Mouse (Mus musculus) thymus, postnatal 0 days (tissue): ENCODE data around the gene Atp6v0d1. TPM values are rescaled to one million over a fixed set of nuclear protein-coding genes. Genes with fewer than 3 reads are reported as not detected.
A peak's percentile ranks its signal among the peaks of the same experiment; 100 is the strongest.
"Not testable (repeated sequence)": the region's sequence is repeated elsewhere in the genome, so short reads cannot be mapped to it uniquely, and the experiment has no call there.

Source experiments
- DNase-seq: peaks from one replicate; pipeline ENCODE4 v3.0.0-alpha.2; 2015; ENCODE audit warnings: low spot score
- polyA plus RNA-seq: library from polyadenylated mRNA; unstranded; fragments of >200 nt; fragmentation: Nextera tagmentation; extraction: Ambion mirVana; gene quantifications from 2 replicates; pipeline ENCODE4 v1.2.1, GENCODE M21; 2015

Atp6v0d1 gene
- polyA plus RNA-seq: 97.3 and 105 TPM in 2 replicates

GRCm38 (mm10) chr8:105565952-105566702 is at the start of gene Atp6v0d1:
Gene Atp6v0d1, minus strand, starts transcription at chr8:105566047.
- DNase-seq: peak; percentile 100

DNA sequence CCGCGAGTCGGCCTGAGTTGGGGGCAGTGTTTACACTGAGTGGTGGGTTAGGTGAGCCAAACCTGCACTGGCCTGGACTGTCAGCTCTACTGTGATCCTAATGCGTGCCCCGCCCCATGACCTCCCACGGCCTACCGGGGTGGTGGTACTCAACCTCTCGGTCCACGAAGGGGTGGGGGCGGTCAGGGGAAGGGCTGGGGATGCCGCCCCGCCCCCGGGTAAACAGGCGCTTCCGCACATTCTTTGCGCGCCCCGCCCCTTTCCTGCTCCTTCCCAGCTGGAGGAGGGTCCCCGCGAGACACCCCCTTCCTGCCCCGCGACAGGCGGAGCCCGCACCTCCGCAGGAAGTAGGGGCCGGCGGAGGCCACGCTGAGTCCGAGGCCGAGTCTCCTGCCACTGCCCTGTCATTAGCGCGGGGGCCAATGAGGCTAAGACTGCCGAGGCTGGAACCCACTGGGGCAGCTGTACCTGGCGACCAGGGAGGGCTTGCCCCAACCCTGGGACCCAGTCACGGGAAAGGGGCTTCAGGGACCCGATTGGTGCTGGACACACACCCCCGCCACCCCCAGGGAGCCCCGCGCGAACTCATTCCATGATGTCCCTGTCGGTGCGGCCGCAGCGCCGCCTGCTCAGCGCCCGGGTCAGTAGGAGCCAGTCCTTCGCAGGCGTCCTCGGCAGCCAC is 48.1 kb upstream of the Atp6v0d1 start:
- peak; percentile 79 for DNase-seq

DNA sequence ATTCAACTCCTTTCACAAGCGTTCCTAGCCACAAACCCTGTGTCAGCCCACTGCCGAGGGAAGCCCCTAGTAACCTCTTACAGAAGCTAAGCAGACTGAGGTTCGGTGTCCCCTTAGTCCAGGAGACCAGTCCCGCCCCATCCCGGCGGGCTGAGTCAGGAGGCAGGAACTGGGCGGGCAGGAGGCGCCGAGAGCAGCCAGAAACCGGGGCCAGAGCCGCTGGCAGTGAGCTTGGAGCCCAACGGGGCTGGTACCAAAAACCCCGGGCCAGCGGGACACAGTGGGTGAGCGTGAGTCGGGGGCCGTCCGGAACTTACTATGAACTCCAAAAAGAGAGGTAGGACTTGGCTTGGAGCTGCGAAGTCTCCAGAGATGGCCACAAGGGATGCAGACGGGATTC is 47.2 kb upstream of the Atp6v0d1 start:
- no peak for DNase-seq

DNA sequence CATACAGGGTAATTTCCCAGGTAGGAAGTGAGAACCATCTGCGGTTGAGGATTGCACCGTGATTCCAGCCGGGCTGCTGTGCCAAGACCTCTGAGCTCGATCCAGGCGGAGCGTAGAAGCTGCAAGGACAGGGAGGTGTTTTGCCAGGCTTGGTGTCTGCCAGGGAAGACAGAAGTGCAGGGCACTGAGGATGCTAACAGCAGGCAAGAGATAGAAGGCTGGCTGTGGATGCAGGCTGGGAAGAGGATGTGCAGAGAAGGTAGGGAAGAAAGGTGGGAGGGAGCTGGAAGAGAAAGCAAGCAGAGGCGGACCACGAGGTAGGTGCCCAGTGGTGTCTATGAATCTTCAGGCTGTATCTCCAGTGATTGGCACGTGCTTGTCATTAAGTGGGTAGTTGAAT is 46.0 kb upstream of the Atp6v0d1 start:
- no peak for DNase-seq

GRCm38 (mm10) chr8:105609771-105610170 is 43.9 kb upstream of the Atp6v0d1 start:
- no peak for DNase-seq

DNA sequence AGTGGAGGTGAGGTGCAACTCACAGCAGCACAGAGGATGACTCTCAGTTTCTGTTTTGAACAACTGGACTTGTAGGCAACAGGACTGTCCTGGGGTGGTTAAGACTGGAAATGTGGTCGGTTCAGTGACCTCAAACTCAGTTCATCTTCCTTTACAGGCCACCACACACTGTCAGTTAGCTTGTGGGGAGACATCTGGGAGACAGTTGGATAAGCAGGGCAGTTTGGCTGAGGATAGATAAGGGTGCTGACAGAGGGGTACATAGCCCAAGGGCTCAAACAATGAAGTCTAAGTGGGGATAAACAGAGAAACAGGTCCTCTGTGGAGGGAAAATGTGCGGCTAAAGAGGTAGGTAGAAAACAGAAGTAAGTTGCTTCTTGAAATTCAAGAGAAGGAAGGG is 43.5 kb upstream of the Atp6v0d1 start:
- no peak for DNase-seq

DNA sequence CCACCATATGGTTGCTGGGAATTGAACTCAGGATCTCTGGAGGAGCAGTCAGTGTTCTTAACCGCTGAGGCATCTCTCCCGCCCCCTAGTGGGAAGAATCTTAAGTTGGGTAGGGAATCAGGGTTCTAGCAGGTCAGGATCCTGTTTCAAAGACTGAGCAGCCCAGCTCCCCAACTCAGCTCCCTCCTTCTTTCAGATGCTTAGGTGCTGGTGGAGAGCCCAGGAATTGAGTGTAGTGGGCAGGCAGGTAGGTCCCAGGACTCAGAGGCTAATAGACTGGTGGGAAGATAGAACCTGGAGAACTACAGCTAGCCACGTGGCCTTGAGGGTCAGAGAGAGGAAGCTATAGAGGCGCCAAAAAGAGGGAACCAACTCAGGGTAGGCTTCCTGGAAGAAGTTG is 41.8 kb upstream of the Atp6v0d1 start:
- DNase-seq: peak; percentile 73

DNA sequence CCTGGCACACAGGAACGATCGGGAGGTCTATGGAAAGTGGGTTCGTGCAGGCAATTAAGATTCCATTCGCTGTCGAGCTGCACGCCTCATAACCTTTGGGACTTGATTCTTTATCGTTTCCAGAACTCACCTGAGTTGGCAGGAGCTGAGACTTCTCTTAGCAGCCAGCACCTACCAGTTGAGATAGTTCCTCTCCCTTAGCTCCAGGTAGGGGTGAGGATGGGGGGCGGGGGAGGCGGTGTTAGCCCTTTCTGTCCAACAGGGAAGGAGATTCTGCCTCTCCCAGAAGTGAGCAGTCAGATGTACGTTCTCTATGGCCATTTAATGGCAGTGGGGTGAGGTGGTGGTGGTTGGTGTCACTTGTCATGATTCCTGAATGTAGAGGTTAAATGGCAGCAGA is 41.2 kb upstream of the Atp6v0d1 start:
- no peak for DNase-seq

DNA sequence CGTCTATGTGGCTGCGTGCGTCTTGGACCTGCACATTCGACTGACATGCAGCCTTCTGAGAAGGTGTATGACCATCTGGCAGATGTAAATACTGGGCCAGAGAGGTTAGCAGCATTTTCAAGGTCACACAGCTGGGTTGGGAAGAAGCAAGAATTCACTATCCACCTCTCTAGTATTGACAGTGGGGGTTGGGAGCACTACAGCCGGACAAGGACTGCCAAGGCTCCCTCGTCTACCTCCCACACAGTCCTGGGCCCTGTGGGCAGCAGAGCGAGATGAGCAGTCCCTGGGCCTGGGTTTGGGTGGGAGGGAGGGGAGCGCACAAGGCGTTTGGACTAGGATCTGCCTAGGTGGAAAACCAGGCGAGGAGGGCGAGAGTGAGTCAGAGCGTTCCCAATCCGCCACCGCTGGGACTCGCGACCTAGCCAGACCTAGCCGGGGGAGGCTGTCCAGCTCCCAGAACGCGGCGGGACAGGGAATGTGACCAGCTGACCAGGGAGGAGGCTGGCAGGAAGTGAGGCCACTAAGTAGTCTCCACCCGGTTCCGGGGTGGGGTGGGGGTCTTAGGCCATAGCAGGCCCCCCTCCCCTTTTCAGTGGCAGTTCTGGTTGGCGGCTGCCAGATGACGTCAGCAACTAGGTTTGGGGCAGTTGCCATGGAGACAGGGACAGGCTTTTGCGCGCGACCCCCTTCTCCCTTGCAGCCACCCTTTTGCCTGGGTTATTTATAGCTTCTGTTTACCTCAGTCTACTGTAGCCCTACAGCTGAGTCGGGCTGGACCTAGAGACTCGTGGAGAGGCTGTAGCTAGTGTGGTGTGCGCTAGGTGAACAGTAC is 40.6 kb upstream of the Atp6v0d1 start:
- DNase-seq: peak; percentile 92

DNA sequence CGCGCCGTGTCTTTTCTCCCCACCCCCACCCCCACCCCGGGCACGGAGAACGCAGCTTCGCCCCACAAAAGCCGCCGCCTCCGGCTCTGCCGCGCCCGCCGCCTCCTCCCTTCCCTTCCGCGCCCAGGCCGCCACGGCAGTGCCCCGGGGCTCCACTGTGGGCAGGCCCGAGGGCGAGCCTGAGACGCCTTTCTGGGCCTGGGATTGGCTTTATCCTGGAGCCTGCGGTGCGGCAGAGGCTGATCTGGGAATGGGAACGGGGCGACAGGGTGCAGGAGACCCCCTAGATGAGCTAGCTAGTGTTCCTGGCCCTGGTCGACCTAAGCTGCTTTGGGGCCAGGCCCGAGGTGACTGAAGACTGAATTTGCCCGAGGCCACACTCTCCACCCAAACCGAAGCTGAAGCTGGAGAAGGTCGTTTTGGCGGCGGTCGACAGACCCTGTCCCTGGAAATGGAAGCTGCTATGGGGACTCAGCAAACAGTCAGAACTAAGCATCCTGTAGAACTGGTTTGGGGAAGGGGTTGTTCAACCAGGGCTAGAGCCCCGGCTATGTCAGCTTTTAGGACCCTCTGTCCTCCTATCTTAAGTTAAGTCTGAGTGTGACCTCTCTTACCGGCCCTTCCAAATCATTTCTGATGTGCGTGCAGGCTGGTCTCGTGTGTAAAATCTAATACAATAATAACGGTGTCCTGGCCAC is 39.8 kb upstream of the Atp6v0d1 start:
- DNase-seq: peak; percentile 44

DNA sequence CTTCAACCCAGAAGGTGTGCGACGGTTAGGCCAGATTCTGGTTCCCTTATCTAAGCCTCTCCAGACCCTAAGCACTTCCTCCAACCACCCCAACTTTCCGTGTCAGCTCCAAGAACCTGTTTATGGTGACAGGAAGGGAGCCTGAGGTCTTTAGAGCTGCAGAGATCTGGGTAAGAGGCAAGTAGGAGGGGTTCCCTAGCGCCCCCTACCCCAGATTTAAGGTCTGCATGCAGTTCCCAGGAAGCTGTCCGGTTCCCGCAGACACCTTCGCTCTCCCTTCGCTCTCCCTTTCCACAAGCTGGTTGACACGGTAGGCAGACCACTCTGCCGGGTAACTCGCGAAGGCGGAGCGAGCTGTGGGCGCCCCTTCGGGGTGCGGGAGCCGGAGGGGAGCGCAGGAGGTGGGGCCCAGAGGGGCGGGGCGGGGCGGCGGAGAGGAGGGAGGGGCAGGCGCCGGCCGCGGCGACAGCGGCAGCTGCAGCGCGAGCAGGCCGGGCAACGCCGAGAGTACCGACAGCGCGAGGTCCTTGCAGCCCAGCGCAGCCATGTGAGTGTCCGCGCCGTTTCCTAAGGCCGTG is 39.0 kb upstream of the Atp6v0d1 start, which contains the start of gene Ripor1:
Ripor1 (plus strand) TSS at position 452 of the 578 bp plus-strand sequence.
- peak; percentile 91 for DNase-seq

- not testable (repeated sequence) for DNase-seq
Measured at GRCm38 (mm10) chr8:105602540-105602939, 36.7 kb upstream of the Atp6v0d1 start.

GRCm38 (mm10) chr8:105601301-105601700 is 35.5 kb upstream of the Atp6v0d1 start:
- DNase-seq: no peak

DNA sequence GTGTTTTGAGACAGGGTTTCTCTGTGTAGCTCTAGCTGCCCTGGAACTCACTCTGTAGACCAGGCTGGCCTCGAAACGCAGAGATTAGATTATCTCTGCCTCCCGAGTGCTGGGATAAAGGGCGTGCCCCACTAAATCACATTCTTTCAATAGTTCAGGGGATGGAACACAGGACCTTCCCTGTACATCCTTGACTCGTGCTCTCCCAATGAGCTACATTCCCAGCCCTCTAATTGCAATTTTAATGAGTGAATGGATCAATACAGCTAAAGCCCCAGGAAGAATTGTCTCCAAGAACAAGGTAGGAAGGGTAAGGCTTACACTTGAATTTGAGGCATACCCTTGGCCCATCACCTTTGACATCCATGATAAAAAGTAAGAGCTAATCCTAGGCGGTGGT is 32.9 kb upstream of the Atp6v0d1 start:
- DNase-seq: no peak

- peak; percentile 85 for DNase-seq
Measured at GRCm38 (mm10) chr8:105596362-105597034, 30.7 kb upstream of the Atp6v0d1 start.

GRCm38 (mm10) chr8:105594451-105595242 is 28.8 kb upstream of the Atp6v0d1 start:
- no peak for DNase-seq

DNA sequence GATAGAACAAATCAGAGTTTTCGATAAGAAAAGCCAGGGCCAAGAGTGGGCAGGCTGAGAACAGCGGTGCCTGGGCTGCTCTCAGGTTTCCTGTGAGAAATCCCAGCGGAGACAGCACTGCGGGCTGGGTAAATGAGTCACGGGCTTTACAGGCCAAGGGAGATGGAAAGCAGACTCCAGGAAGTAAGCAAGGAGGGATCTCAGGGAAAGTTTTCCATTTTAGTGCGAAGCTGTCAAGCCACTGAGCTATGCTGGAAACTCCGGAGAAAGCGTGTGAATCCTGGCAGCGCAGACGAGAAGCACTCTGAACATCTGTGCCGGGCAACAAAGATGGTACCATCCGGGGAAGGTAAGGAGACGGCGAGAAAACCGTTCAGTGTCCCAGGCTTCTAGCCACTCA is 28.0 kb upstream of the Atp6v0d1 start:
- DNase-seq: no peak

DNA sequence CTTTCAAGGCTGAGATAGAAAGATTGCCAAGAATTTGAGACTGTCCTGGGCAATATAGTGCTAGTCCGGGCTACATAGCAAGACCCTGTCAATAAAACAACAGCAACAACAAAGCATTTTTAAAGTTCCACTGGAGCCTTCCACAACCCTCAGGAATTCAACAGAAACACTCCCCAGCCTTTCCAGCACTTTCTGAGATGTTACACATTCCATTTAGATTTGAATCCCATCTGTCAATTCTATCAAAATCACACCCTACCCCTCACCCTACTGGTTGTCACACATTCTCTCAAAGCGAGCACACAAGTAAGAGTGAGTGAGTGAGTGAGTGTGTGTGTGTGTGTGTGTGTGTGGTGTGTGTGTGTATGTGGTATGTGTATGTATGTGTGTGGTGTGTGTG is 26.6 kb upstream of the Atp6v0d1 start:
- DNase-seq: no peak

GRCm38 (mm10) chr8:105579719-105580118 is 13.9 kb upstream of the Atp6v0d1 start:
- no peak for DNase-seq
